Mouse (Mus musculus) G1E (cell line): Measurements from ENCODE around the gene Uba1.

ENCODE experiments used
- CTCF ChIP-seq: IDR thresholded peaks from 2 replicates; pipeline ENCODE4 v1.5.1; 2012; ENCODE audit warnings: low read depth, low read length, inconsistent platforms, mixed read lengths
- GATA1 ChIP-seq: IDR thresholded peaks from 2 replicates; pipeline ENCODE4 v1.6.1; 2012; ENCODE audit warnings: borderline replicate concordance, low read length, inconsistent platforms, mixed read lengths
- GATA2 ChIP-seq: IDR thresholded peaks from 2 replicates; pipeline ENCODE4 v1.6.1; 2012; ENCODE audit warnings: low read depth, low read length, inconsistent platforms, borderline replicate concordance
- POLR2AphosphoS5 ChIP-seq: IDR thresholded peaks from 2 replicates; pipeline ENCODE4 v1.6.1; 2012; ENCODE audit warnings: low read depth, low read length, inconsistent platforms; ENCODE audit not compliant: insufficient replicate concordance
- TAL1 ChIP-seq: conservative IDR thresholded peaks from 2 replicates; pipeline ENCODE4 v1.6.1; 2012; ENCODE audit warnings: low read depth, low read length, inconsistent platforms, mixed read lengths

DNA sequence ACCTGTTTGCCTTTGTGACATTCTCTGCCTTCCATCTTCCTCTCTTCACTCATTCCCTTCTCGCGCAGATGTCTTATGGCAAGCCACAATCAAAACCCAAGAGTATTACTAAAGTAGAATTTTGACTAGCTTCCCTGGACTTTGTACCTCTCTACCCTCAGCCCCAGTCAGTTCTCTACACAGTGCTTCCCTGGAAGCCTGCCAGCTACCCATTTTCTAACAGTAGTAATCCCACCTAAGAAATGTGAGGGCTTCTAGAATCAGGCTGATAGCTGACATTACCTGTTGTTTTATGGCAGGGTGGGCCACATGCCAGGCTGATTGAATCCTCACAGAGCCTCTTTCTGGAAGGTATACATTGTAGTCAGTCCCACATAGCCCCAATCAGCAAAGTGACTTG, 20.0 kb upstream of the Uba1 start:
- TF ChIP-seq CTCF (no peak), TAL1 (no peak), POLR2AphosphoS5 (no peak), GATA1 (no peak), GATA2 (no peak)
